Mouse (Mus musculus) kidney, adult 2 months (tissue): ENCODE data around the gene Pik3ca.

ENCODE experiments used
- CTCF ChIP-seq: fragments of 200-500 bp; conservative IDR thresholded peaks from 2 replicates; pipeline ENCODE4 v1.5.1; 2011; ENCODE audit warnings: low read depth, mild to moderate bottlenecking, control low read depth, low read length, moderate library complexity, mixed read lengths; ENCODE audit not compliant: insufficient read depth, insufficient read length
- POLR2A ChIP-seq: fragments of 200-500 bp; IDR thresholded peaks from one replicate; pipeline ENCODE4 v1.6.1; 2011; ENCODE audit warnings: low read depth, low read length, control low read depth

- TF ChIP-seq CTCF (no peak), POLR2A (no peak)
Observed at GRCm38 (mm10) chr3:32471098-32471497, 73.6 kb downstream of the Pik3ca start.
